Mouse (Mus musculus): Measurements from ENCODE around the gene Prpsap1.
A peak's percentile ranks its signal among the peaks of the same experiment; 100 is the strongest.
"Not testable (repeated sequence)": the region's sequence is repeated elsewhere in the genome, so short reads cannot be mapped to it uniquely, and the experiment has no call there.

Prpsap1 gene

DNA sequence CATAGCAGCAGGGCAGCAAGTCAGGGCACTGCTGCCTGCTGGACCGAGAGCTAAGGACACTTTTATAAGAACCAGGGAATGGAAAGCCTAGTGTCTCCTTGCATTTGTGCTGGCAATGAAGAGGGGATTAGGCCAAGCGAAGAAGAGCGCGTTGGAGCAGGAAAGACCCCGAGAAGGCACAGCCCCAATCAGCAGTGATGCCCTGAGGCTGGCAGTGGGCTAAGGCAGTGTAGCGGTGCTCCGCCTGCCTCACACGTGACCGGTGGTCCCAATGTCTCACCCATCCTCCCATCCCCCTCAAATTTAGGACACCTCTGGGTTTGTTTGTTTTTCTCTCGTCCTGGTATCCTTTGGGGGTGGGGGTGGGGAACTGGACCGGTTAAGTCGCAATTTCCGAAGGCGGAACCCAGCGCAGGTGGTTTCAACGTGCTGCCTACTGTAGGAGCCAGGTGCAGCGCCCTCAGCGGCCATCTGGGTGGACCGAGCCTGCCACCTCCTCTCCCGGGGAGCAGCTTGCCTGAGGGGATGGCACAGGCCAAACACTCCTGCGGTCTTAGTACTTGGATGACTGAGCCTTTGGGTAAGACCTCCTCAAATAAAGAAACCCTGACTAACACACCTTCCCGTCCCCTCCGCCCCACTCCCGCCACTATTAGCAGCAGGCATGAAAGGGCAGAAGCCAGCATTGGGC lies 21.5 kb upstream of the Prpsap1 start:
- DNase-seq (ENCODE audit: low spot score in 2 of 2), result no peak

DNA sequence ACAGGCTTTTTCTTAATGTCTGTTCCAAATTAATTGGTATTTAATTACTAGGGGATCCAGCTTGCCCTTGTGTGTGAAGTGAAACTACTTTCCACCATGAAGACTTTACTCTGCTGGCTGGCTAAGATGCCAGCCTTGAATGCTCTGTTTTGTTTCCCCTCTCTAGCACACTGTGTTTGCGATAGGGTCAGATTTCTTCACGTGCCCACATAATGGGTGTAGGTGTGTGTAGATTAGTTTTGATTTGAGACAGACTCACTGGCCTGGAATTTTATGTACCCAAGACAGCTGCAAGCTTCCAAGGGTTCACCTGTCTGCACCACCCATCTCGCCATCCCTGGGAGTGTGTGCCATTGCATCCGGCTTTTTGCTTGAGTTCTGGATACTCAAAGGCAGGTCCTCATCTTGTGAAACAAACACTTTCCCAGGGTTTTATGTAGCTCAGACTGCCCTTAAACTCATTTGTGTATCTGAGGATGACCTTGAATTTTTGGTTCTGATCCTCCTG lies 19.6 kb upstream of the Prpsap1 start:
- no peak for DNase-seq (ENCODE audit: low spot score in 2 of 2)

GRCm38 (mm10) chr11:116512987-116513386 lies 19.0 kb upstream of the Prpsap1 start:
- no peak for DNase-seq (ENCODE audit: low spot score in 2 of 2)

DNA sequence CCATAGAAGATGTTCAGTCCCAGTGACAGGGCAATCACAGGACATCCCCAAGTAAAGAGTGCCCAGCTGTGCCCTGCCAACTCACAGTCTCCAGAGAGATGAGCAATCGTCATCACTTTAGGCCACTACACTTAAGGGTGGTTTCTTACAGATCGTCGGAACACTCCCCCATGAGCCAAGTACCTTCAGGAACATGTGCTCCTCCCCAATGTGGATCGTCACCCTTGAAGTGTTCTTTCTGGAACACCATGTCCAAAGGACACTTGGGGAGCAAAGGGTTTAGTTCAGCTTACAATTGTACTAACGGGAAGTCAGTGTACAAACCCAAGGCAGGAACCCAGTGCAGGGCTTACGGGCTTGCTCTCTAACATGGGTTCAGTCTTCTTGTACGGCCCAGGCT lies 18.2 kb upstream of the Prpsap1 start:
- DNase-seq (ENCODE audit: low spot score in 2 of 2), result no peak

GRCm38 (mm10) chr11:116511301-116511868 lies 17.4 kb upstream of the Prpsap1 start:
- DNase-seq (ENCODE audit: low spot score in 2 of 2), result no peak

DNA sequence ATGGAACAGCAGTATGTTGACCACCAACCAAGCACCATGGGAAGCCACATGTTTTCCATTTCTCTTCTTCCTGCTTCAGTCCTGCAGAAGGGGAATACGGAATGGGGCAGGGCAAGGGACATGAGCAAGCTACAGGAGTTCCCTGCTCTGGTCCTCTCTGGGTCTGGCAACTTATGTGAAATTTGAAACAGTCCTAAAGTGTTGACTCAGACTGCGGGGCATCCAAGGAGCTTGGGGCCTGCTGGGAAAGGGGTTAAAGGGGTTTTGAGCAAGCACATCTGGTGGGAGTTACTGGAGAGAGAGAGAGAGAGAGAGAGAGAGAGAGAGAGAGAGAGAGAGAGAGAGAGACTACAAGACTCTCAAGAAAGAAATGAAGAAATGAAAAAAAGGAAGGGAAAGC lies 14.7 kb upstream of the Prpsap1 start:
- DNase-seq (ENCODE audit: low spot score in 2 of 2), result no peak

- no peak for DNase-seq (ENCODE audit: low spot score in 2 of 2)
Measured at GRCm38 (mm10) chr11:116506151-116506875, 12.3 kb upstream of the Prpsap1 start.

- DNase-seq (ENCODE audit: low spot score in 2 of 2), result no peak
Measured at GRCm38 (mm10) chr11:116505573-116505972, 11.6 kb upstream of the Prpsap1 start.

DNA sequence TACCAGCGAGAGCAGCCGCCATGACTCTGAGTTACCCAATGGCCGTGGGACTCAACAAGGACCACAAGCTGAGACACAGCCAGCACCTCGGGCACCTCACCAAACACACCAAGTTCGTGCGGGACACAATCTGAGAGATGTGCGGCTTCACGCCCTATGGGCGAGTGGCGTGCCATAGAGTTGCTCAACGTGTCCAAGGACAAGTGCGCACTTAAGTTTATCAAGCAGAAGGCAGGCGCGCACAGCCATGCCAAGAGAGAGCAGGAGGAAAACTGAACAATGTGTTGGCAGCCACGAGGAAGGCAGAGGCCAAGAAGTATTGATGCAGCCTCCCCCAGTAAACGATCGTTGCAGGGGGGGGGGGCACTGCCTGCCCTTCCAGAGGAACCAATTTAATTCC lies 10.5 kb upstream of the Prpsap1 start:
- no peak for DNase-seq (ENCODE audit: low spot score in 2 of 2)

DNA sequence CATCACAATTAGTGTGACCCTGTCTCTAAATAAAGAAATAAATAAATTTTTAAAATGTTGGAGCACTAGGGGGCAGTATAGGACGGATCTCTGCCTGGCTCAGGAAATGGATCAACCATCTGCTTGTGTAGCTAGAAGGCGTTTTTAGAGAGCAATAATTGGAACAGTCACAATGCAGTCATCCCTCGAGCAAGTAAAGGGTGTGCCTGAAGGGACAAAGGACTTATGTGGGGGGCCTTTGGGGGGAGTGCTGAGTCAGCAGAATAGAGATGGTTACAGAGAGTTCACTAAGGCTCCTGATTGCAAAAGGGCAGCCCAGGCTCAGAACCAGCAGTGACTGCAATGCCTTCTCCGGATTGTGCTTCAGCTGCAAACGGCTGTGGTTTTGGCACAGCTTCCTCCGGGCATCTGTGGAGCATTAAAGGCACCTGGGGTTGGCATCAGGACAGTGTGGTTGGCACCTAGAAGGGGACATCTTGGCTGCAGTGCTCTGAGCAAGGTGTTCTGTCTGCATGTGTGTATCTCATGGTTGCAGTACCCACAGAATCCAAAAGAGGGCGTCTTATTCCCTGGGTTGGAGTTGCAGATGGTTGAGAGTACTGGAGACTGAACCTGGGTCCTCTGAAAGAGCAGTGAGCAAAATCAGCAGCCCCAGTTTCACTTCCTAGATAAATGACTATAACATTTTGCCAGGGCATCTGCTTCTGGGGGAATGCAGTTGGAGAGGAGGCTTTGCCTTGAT lies 7.2 kb upstream of the Prpsap1 start:
- peak; percentile 46 to 62 for DNase-seq (ENCODE audit: low spot score in 2 of 2)

- no peak for DNase-seq (ENCODE audit: low spot score in 2 of 2)
Measured at GRCm38 (mm10) chr11:116499018-116499417, 5.0 kb upstream of the Prpsap1 start.

DNA sequence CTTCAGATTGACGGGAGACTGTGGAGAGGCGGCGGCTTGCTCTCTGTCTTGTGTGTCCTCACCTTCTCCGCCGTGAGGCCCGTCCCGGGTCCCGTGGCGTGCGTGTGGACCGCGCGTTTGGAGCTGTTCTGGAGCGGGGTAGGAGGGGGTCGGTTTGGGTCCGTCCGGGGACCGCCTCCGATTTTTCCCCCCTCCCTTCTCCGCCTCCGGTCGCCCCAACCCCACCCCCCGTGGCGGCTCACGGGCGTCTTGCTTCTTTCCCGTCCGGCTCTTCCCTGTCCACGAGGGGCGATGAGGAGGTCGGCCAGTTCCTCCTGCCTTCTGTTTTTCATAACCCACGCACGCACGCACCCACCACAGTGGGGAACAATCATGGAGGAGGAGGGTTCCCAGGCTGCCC lies 4.6 kb upstream of the Prpsap1 start:
- DNase-seq (ENCODE audit: low spot score in 2 of 2), result no peak

- DNase-seq (ENCODE audit: low spot score in 2 of 2), result no peak
Measured at GRCm38 (mm10) chr11:116497313-116497712, 3.3 kb upstream of the Prpsap1 start.

DNA sequence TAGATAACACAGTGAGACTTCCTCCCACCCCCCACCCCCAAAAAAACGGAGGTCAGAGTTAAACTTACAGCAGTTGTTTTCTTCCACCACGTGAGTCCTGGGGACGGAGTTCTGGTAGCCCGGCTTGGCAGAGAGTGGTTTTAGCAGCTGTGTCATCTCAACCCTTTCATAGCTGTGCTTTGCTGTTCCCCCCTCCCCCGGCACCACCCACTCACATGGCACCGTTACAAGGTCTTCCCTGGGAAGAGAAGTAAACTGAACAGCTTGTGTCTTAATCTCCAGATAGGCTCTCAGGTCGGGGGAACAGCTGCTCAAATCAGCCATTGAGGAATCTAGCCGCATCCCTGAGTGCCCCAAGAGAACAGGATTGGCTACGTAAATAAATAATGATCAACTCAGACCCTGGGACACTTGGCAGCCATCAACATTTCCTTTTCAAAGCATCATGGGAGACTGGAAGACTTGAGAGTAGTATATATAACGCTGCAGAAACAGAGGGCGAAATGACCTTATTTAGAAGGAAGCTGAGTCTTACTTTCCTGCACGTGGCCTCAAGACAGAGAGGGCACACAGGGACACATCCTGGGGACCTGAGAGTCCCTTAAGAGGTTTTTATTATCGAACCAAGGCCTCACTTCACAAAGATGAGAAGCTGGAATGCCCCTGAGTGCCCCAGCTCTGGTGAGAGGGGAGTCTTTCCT lies 622 bp upstream of the Prpsap1 start:
- peak; percentile 87 to 90 for DNase-seq (ENCODE audit: low spot score in 2 of 2)

DNA sequence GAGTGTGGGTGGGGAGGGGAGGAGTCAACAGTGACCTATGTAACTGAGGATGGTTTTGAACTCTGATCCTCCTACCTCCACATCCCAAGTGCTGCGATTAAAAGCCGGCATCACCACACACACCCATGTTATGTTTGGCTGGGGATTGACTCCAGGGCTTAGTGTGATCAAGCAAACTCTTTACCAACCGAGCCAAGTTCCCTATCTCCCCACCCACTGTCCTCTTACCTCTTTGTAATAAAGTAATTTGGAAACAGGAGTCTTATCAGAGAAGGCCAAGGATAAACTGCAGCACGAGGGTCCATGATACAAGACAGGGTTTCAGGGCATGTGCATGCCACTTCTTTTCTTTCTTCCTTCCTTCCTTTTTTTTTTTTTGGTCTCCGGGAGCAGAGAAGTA lies 811 bp downstream of the Prpsap1 start:
- no peak for DNase-seq (ENCODE audit: low spot score in 2 of 2)

DNA sequence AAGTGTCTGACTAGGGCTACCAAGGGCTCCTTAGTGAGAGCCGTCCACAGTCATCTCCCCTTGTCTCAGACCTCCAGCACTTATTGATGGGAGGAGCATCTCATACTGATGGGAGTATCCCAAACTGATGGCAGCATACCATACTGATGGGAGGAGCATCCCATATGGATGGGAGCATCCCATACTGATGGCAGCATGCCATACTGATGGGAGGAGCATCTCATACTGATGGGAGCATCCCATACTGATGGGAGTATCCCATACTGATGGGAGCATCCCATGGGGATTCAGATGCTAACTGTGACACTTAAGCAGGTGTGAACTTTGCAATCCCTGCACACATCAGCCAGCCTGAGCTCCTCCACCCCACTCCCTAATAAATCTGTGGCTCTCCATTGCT lies 1.5 kb downstream of the Prpsap1 start:
- DNase-seq (ENCODE audit: low spot score in 2 of 2), result not testable (repeated sequence)

GRCm38 (mm10) chr11:116491338-116491737 lies 2.7 kb downstream of the Prpsap1 start:
- DNase-seq (ENCODE audit: low spot score in 2 of 2), result no peak

- DNase-seq (ENCODE audit: low spot score in 2 of 2), result peak; percentile 81 to 88
Measured at GRCm38 (mm10) chr11:116490232-116491107, 3.5 kb downstream of the Prpsap1 start.

- DNase-seq (ENCODE audit: low spot score in 2 of 2), result no peak
Measured at GRCm38 (mm10) chr11:116489771-116490231, 4.2 kb downstream of the Prpsap1 start.

DNA sequence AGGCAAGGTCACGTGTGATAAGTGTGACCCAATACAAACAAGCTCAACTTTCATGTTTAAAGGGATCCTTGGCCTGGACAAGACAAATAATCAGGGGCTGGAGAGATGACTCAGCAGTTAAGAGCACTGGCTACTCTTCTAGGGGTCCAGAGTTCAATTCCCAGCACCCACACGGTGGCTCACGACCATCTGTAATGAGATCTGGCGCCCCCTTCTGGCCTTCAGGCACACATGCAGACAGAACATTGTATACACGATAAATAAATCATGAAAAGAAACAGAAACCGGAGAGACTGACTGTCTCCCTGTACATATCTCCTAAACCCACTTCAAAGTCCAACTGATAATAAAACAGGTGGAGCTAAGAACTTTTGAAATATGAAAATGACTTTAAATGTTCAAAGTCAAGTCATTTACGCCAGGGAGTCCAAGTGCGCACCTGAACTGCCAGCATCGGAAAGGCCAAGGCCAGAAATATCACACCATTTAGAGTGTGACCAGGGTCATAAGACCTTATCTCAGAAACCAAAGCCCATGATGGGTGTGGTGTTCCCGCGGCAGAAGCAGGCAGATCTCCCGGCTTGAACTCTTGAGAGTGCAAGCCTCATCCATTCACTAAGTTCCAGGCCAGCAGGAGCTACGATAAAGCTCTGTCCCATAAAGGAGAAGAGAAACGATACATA lies 5.2 kb downstream of the Prpsap1 start:
- DNase-seq (ENCODE audit: low spot score in 2 of 2), result no peak

All from heart, adult 9 months (tissue).